Mouse (Mus musculus): ENCODE data around the gene Ntf3. TPM values are rescaled to one million over a fixed set of nuclear protein-coding genes. Genes with fewer than 3 reads are reported as not detected.

The Ntf3 gene
- polyA plus RNA-seq, 1 experiment from 2014 or later: 3.8 TPM

GRCm38 (mm10) chr6:126153154-126153553, 13.6 kb downstream of the Ntf3 start:
- H3K36me3 ChIP-seq: no peaks in the 10 kb centered on the region
- 88% methylated on average over 2 of the region's 2 CpGs for WGBS
- no peaks in the 10 kb centered on the region for H3K9me3 ChIP-seq
- H3K4me3 ChIP-seq: no peak overlapping the region
- no peak overlapping the region for H3K4me2 ChIP-seq
- no peak for ATAC-seq (ENCODE audit: low FRiP score, low read depth)
- H3K27me3 ChIP-seq: 0 out of 2 replicates have a peak, but pooled peaks cover 5% of the 10 kb centered on the region
- H3K27ac ChIP-seq (replicated peaks): no peak overlapping the region
- no peak overlapping the region for H3K9ac ChIP-seq
- no peaks in the 10 kb centered on the region for H3K4me1 ChIP-seq (replicated peaks)

DNA sequence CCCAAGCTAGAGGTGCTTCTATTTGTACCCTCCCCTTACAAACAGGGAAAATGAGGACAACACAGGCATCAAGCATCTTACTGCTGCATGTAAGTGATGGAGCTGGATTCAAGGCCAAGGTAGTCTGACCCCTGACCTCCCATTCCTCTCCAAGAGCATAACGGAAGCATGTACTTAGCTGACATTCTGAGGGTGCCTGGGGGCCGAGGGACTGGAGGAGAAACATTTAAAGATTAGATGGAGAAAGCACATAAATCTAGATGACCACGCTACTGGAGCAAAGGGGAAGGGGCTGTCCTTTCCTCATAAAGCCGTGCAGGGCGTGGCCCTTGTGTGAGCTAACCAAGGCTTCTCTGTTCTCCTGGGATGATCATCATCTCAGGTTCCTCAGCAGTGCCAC, 23.1 kb downstream of the Ntf3 start:
- Histone ChIP-seq H3K4me2 (no peak overlapping the region), H3K4me1 (replicated peaks) (no peaks in the 10 kb centered on the region), H3K27ac (replicated peaks) (no peak overlapping the region), H3K27me3 (no peaks in the 10 kb centered on the region), H3K9me3 (no peaks in the 10 kb centered on the region), H3K9ac (no peak overlapping the region), H3K4me3 (no peak overlapping the region), H3K36me3 (no peaks in the 10 kb centered on the region)
- WGBS: 84% methylated on average over 5 of the region's 5 CpGs
- no peak for ATAC-seq (ENCODE audit: low FRiP score, low read depth)

GRCm38 (mm10) chr6:126142741-126143140, 24.0 kb downstream of the Ntf3 start:
- H3K36me3 ChIP-seq: no peaks in the 10 kb centered on the region
- 74% methylated on average over 3 of the region's 3 CpGs for WGBS
- no peak overlapping the region for H3K4me2 ChIP-seq
- H3K9ac ChIP-seq: no peak overlapping the region
- H3K9me3 ChIP-seq: no peaks in the 10 kb centered on the region
- no peaks in the 10 kb centered on the region for H3K27me3 ChIP-seq
- no peak overlapping the region for H3K27ac ChIP-seq (replicated peaks)
- H3K4me1 ChIP-seq (replicated peaks): no peaks in the 10 kb centered on the region
- no peak overlapping the region for H3K4me3 ChIP-seq
- ATAC-seq (ENCODE audit: low FRiP score, low read depth): no peak

GRCm38 (mm10) chr6:126142021-126142554, 24.6 kb downstream of the Ntf3 start:
- H3K4me2 ChIP-seq: no peak overlapping the region
- H3K36me3 ChIP-seq: no peaks in the 10 kb centered on the region
- H3K9me3 ChIP-seq: no peaks in the 10 kb centered on the region
- no peaks in the 10 kb centered on the region for H3K27me3 ChIP-seq
- no peak overlapping the region for H3K4me3 ChIP-seq
- no peak overlapping the region for H3K9ac ChIP-seq
- no peak for ATAC-seq (ENCODE audit: low FRiP score, low read depth)
- WGBS: 65% methylated on average over 8 of the region's 8 CpGs
- H3K4me1 ChIP-seq (replicated peaks): no peaks in the 10 kb centered on the region
- H3K27ac ChIP-seq (replicated peaks): no peak overlapping the region

GRCm38 (mm10) chr6:126141472-126141871, 25.2 kb downstream of the Ntf3 start:
- 60% methylated on average over 13 of the region's 13 CpGs for WGBS
- H3K4me2 ChIP-seq: no peak overlapping the region
- no peaks in the 10 kb centered on the region for H3K4me1 ChIP-seq (replicated peaks)
- no peak overlapping the region for H3K4me3 ChIP-seq
- H3K9me3 ChIP-seq: no peaks in the 10 kb centered on the region
- no peaks in the 10 kb centered on the region for H3K36me3 ChIP-seq
- H3K27me3 ChIP-seq: no peaks in the 10 kb centered on the region
- no peak for ATAC-seq (ENCODE audit: low FRiP score, low read depth)
- no peak overlapping the region for H3K27ac ChIP-seq (replicated peaks)
- no peak overlapping the region for H3K9ac ChIP-seq

DNA sequence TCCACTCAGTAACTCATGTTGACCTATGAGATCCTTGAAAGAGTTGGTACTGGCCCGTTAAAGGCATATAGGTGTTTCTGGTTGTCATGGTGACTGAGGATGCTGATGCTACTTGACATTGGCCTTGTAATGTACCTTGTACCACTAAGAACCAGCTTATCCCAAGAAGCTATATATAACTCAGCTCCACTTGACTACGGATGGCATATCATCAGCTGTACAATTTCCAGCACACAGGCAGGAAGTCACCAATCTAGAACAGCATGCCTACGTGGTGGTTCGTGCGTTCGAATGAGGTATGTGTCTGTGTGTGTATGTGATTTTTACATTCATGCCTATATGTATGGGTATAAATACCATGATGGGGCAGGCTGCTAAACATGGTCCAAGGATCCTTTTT, 25.7 kb downstream of the Ntf3 start:
- Histone ChIP-seq H3K27ac (replicated peaks) (no peak overlapping the region), H3K4me2 (no peak overlapping the region), H3K9me3 (no peaks in the 10 kb centered on the region), H3K4me3 (no peak overlapping the region), H3K36me3 (no peaks in the 10 kb centered on the region), H3K4me1 (replicated peaks) (no peaks in the 10 kb centered on the region), H3K27me3 (no peaks in the 10 kb centered on the region), H3K9ac (no peak overlapping the region)
- WGBS: 94% methylated on average over 6 of the region's 6 CpGs
- no peak for ATAC-seq (ENCODE audit: low FRiP score, low read depth)

GRCm38 (mm10) chr6:126140416-126140815, 26.3 kb downstream of the Ntf3 start:
- WGBS: 85% methylated on average over 2 of the region's 2 CpGs
- H3K9ac ChIP-seq: no peak overlapping the region

DNA sequence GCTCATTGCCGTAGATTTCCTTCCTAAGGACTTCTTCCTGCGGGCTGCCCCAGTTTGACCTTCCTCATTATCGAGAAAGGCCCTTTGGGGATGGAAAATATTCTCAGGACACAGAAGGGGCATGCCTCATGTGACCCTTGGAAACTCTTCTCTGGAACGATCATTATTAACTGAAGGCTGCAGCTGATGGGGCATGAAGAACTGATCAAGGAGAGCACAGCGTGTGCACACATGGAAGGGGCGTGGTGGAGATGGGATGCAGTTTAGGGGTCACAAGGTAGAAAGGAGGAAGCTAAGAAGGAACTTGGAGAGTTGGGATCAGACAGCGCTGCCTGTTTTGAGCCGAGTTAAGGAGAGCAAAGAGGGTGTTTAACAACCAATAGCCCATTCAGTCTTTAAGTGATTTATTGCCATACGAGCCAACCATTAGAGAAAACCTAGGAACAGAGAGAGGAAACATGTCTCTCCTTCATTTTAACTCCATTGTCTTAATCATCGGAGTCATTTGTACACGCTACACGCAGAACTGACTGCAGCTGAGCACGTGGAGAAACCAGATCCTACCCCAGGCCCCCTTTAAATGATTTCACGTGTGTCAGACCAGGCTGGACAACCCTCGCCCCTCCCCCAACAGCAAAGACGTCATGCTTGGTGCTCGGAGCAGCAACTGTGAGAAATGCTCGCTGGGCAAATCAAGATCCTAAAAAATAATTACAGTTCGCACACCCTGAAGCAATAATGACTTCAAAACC, 32.4 kb downstream of the Ntf3 start:
- H3K9me3 ChIP-seq: no peaks in the 10 kb centered on the region
- H3K4me3 ChIP-seq: no peak overlapping the region
- H3K4me1 ChIP-seq (replicated peaks): no peaks in the 10 kb centered on the region
- no peaks in the 10 kb centered on the region for H3K36me3 ChIP-seq
- ATAC-seq (ENCODE audit: low FRiP score, low read depth): no peak
- no peak overlapping the region for H3K4me2 ChIP-seq
- H3K27ac ChIP-seq (replicated peaks): no peak overlapping the region
- no peak overlapping the region for H3K9ac ChIP-seq
- 66% methylated on average over 19 of the region's 19 CpGs for WGBS
- H3K27me3 ChIP-seq: no peaks in the 10 kb centered on the region

More at GRCm38 (mm10) chr6:126140416-126140815, 26.3 kb downstream of the Ntf3 start:
- Histone ChIP-seq H3K4me3 (no peak overlapping the region), H3K9me3 (no peaks in the 10 kb centered on the region), H3K4me2 (no peak overlapping the region), H3K36me3 (no peaks in the 10 kb centered on the region), H3K27ac (replicated peaks) (no peak overlapping the region), H3K27me3 (no peaks in the 10 kb centered on the region), H3K4me1 (replicated peaks) (no peaks in the 10 kb centered on the region)
- no peak for ATAC-seq (ENCODE audit: low FRiP score, low read depth)

DNA sequence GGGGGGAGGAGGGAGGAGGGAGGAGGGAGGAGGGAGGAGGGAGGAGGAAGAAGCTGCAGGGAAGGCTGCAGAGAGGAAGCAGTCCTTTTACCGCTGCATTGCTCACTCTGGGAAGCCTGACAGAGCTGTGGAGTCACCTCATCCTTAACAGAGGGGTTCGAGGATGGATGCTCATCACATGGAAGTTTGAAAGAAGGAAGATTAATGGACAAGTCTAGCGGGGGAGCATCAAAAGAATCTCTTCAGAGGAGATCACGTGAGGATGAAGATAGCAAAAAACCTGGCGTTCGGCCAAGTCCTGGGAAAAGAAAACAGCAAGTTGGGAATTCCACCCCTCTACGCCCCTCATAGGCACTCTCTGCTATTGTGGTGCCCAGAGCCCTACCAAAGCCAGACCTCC, 38.5 kb downstream of the Ntf3 start:
- no peak for ATAC-seq (ENCODE audit: low FRiP score, low read depth)
- 63% methylated on average over 7 of the region's 7 CpGs for WGBS
- no peak overlapping the region for H3K9ac ChIP-seq

GRCm38 (mm10) chr6:126118247-126118646, 48.5 kb downstream of the Ntf3 start:
- H3K36me3 ChIP-seq: no peaks in the 10 kb centered on the region
- no peaks in the 10 kb centered on the region for H3K4me1 ChIP-seq (replicated peaks)
- H3K27ac ChIP-seq (replicated peaks): no peak overlapping the region
- no peaks in the 10 kb centered on the region for H3K9me3 ChIP-seq
- no peak overlapping the region for H3K4me2 ChIP-seq
- no peak overlapping the region for H3K9ac ChIP-seq
- no peak for ATAC-seq (ENCODE audit: low FRiP score, low read depth)
- 51% methylated on average over 1 of the region's 1 CpGs for WGBS
- no peaks in the 10 kb centered on the region for H3K27me3 ChIP-seq
- H3K4me3 ChIP-seq: no peak overlapping the region

More for the DNA sequence above, 38.5 kb downstream of the Ntf3 start:
- H3K4me1 ChIP-seq (replicated peaks): no peaks in the 10 kb centered on the region
- no peaks in the 10 kb centered on the region for H3K9me3 ChIP-seq
- H3K27ac ChIP-seq (replicated peaks): no peak overlapping the region
- H3K4me2 ChIP-seq: no peak overlapping the region
- H3K36me3 ChIP-seq: no peaks in the 10 kb centered on the region
- no peak overlapping the region for H3K4me3 ChIP-seq
- H3K27me3 ChIP-seq: no peaks in the 10 kb centered on the region

DNA sequence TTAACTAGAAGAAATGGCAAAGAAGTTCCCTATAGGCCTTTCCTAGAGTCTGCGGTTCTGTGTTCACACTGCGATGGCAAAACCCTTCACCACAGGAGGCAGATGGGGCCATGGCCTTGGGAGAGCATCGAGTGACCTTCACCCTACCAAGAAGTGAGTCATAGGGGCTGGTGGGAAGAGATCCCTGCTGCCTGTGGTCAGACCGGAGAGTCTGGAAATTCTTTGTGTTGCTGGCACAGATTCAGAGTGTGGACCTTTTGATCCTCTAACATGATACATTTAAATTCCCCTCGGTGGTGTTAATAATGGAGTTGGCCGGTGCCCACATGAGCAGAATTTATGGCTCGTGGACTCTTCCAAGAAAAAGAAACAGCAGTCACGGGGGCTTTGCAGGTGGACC, 49.5 kb downstream of the Ntf3 start:
- no peak overlapping the region for H3K27ac ChIP-seq (replicated peaks)
- ATAC-seq (ENCODE audit: low FRiP score, low read depth): no peak
- H3K4me2 ChIP-seq: no peak overlapping the region
- H3K27me3 ChIP-seq: no peaks in the 10 kb centered on the region
- H3K9ac ChIP-seq: no peak overlapping the region
- no peak overlapping the region for H3K4me3 ChIP-seq
- 83% methylated on average over 8 of the region's 8 CpGs for WGBS
- no peaks in the 10 kb centered on the region for H3K4me1 ChIP-seq (replicated peaks)
- H3K9me3 ChIP-seq: no peaks in the 10 kb centered on the region
- no peaks in the 10 kb centered on the region for H3K36me3 ChIP-seq

- H3K4me3 ChIP-seq: no peak overlapping the region
- no peaks in the 10 kb centered on the region for H3K36me3 ChIP-seq
- 72% methylated on average over 10 of the region's 10 CpGs for WGBS
- no peak for ATAC-seq (ENCODE audit: low FRiP score, low read depth)
- H3K9ac ChIP-seq: no peak overlapping the region
- H3K27ac ChIP-seq (replicated peaks): no peak overlapping the region
- no peaks in the 10 kb centered on the region for H3K9me3 ChIP-seq
- H3K4me1 ChIP-seq (replicated peaks): no peaks in the 10 kb centered on the region
- H3K4me2 ChIP-seq: no peak overlapping the region
- no peaks in the 10 kb centered on the region for H3K27me3 ChIP-seq
Observed at GRCm38 (mm10) chr6:126114934-126115633, 51.6 kb downstream of the Ntf3 start.
